Mouse (Mus musculus): ENCODE results near the gene Ppia. TPM values are rescaled to one million over a fixed set of nuclear protein-coding genes. Genes with fewer than 3 reads are reported as not detected.

The Ppia gene
- polyA plus RNA-seq, 1 experiment from 2014 or later = 5,018 TPM

- Histone ChIP-seq H3K36me3 (ENCODE audit: control insufficient read depth, insufficient read depth, low read length) (no peaks in the 10 kb centered on the region), H3K27me3 (ENCODE audit: control insufficient read depth, insufficient read depth, low read length) (no peaks in the 10 kb centered on the region), H3K4me1 (replicated peaks; ENCODE audit: control insufficient read depth, insufficient read depth, low read length) (no peaks in the 10 kb centered on the region), H3K4me2 (replicated peaks; ENCODE audit: low read depth, low read length) (no peak overlapping the region), H3K27ac (ENCODE audit: low read depth, low read length) (no peak overlapping the region), H3K9me3 (ENCODE audit: control insufficient read depth, low read length) (no peaks in the 10 kb centered on the region), H3K4me3 (ENCODE audit: low read depth, low read length) (no peak overlapping the region), H3K9ac (ENCODE audit: low read depth, low read length) (no peak overlapping the region)
- peak; percentile 71 for ATAC-seq (ENCODE audit: low FRiP score)
- DNase-seq (ENCODE audit: low spot score) = peak; percentile 84
- 37% methylated on average over 4 of the region's 4 CpGs for WGBS
Measured at GRCm38 (mm10) chr11:6465122-6465521, 49.9 kb downstream of the Ppia start.

GRCm38 (mm10) chr11:6468541-6468940 is 53.3 kb downstream of the Ppia start:
- no peak overlapping the region for H3K4me3 ChIP-seq (ENCODE audit: low read depth, low read length)
- WGBS = 91% methylated on average over 2 of the region's 2 CpGs
- DNase-seq (ENCODE audit: low spot score) (no peak), ATAC-seq (ENCODE audit: low FRiP score) (no peak)
- H3K36me3 ChIP-seq (ENCODE audit: control insufficient read depth, insufficient read depth, low read length) = no peaks in the 10 kb centered on the region
- H3K9ac ChIP-seq (ENCODE audit: low read depth, low read length) = no peak overlapping the region
- no peaks in the 10 kb centered on the region for H3K9me3 ChIP-seq (ENCODE audit: control insufficient read depth, low read length)
- 0 out of 2 replicates have a peak, but pooled peaks cover 2% of the 10 kb centered on the region for H3K4me1 ChIP-seq (replicated peaks; ENCODE audit: control insufficient read depth, insufficient read depth, low read length)
- H3K4me2 ChIP-seq (replicated peaks; ENCODE audit: low read depth, low read length) = no peak overlapping the region
- H3K27me3 ChIP-seq (ENCODE audit: control insufficient read depth, insufficient read depth, low read length) = no peaks in the 10 kb centered on the region
- no peak overlapping the region for H3K27ac ChIP-seq (ENCODE audit: low read depth, low read length)

Other genes with a start within 250 kb of the Ppia start
- 0.43 and 1.2 TPM in 2 replicates for gene A730071L15Rik, start 215.4 kb upstream of the Ppia start, polyA plus RNA-seq (2014; fragmentation: Nextera tagmentation; extraction: Ambion mirVana)
- gene Nudcd3, start 215.0 kb upstream of the Ppia start, polyA plus RNA-seq (2014; fragmentation: Nextera tagmentation; extraction: Ambion mirVana) = 40.8 and 43.9 TPM in 2 replicates
- not detected in 2 replicates for gene Npc1l1, start 185.3 kb upstream of the Ppia start, polyA plus RNA-seq (2014; fragmentation: Nextera tagmentation; extraction: Ambion mirVana)
- gene Ddx56, start 147.7 kb upstream of the Ppia start, polyA plus RNA-seq (2014; fragmentation: Nextera tagmentation; extraction: Ambion mirVana) = 93.9 and 103 TPM in 2 replicates
- 152 and 166 TPM in 2 replicates for gene Tmed4, start 140.6 kb upstream of the Ppia start, polyA plus RNA-seq (2014; fragmentation: Nextera tagmentation; extraction: Ambion mirVana)
- 70.2 and 82.1 TPM in 2 replicates for gene Ogdh, start 123.8 kb upstream of the Ppia start, polyA plus RNA-seq (2014; fragmentation: Nextera tagmentation; extraction: Ambion mirVana)
- gene Zmiz2, start 26.4 kb upstream of the Ppia start, polyA plus RNA-seq (2014; fragmentation: Nextera tagmentation; extraction: Ambion mirVana) = 17.7 and 19.3 TPM in 2 replicates
- gene H2afv, start 29.0 kb downstream of the Ppia start, polyA plus RNA-seq (2014; fragmentation: Nextera tagmentation; extraction: Ambion mirVana) = 784 and 787 TPM in 2 replicates
- gene Purb, start 60.5 kb downstream of the Ppia start, polyA plus RNA-seq (2014; fragmentation: Nextera tagmentation; extraction: Ambion mirVana) = 12.7 and 17.9 TPM in 2 replicates
- 0.43 and 0.53 TPM in 2 replicates for gene Myo1g, start 105.5 kb downstream of the Ppia start, polyA plus RNA-seq (2014; fragmentation: Nextera tagmentation; extraction: Ambion mirVana)
- gene Ccm2, start 131.4 kb downstream of the Ppia start, polyA plus RNA-seq (2014; fragmentation: Nextera tagmentation; extraction: Ambion mirVana) = 88.2 and 88.4 TPM in 2 replicates
- gene Nacad, start 190.6 kb downstream of the Ppia start, polyA plus RNA-seq (2014; fragmentation: Nextera tagmentation; extraction: Ambion mirVana) = 44.3 and 44.8 TPM in 2 replicates
- 31.8 and 34.6 TPM in 2 replicates for gene Tbrg4, start 210.6 kb downstream of the Ppia start, polyA plus RNA-seq (2014; fragmentation: Nextera tagmentation; extraction: Ambion mirVana)
- gene Wap, start 223.2 kb downstream of the Ppia start, polyA plus RNA-seq (2014; fragmentation: Nextera tagmentation; extraction: Ambion mirVana) = not detected in 2 replicates
- 4.3 and 6.7 TPM in 2 replicates for gene Ramp3, start 243.1 kb downstream of the Ppia start, polyA plus RNA-seq (2014; fragmentation: Nextera tagmentation; extraction: Ambion mirVana)

All from hindbrain, embryonic 11.5 days (tissue).